In the genomic region with DNA sequence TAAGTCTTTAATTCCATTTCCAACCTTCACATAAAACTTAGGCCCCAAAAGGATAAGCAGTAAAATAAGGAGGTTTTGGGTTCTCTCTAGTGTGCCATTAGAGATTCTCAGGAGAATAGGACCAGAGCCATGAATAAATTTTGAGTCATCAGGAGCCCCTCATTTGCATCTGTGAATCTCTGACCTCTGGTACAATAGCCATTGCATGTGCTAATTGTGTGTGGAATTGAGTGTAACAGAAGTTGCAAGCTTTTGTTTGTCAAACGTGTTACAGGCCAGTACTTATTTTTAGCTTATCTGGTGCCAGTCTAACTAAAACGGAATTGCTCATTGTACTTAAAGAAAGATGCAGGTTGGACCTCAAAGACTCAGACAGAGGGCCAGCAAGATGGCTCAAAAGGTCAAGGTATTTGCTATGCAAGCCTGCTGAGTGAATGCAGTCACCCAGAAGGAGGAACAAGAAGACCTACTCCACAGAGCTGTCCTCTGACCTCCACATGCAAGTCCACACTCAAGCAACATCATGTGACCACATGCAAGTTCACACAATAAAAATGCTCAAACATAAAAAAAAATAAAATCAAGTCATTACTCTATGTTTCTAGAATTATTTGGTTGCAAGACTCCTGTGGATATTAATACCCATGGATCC, we compare ENCODE assay signal across 20 mouse cellular contexts.
DNase-seq lines count a peak whose midpoint lies in the region; ATAC-seq lines count a peak whose summit lies in the region.
"Had no signal": no experiment of that assay in that cellular context is flagged by ENCODE, and none has a peak within 500 bp of the region (broad histone marks: within the 10 kb centered on the region; RNA-seq: fewer than 3 reads in every experiment).

No protein-coding gene starts in this region.

- no peaks in the 10 kb centered on the region for H3K27me3 ChIP-seq in kidney, embryonic 15.5 days
- H3K27me3 ChIP-seq in kidney, embryonic 14.5 days (ENCODE audit: control insufficient read depth, insufficient read depth, low read length): no peaks in the 10 kb centered on the region
- H3K27me3 ChIP-seq: embryonic facial prominence, embryonic 12.5 days; forebrain, embryonic 13.5 days; heart, embryonic 15.5 days had no signal

- no peak overlapping the region for H3K4me3 ChIP-seq in kidney, embryonic 15.5 days (replicated peaks)
- no peak overlapping the region for H3K4me3 ChIP-seq in kidney, embryonic 14.5 days (ENCODE audit: low read length)
- H3K4me3 ChIP-seq: embryonic facial prominence, embryonic 12.5 days; forebrain, embryonic 13.5 days; heart, embryonic 10.5 days; heart, embryonic 15.5 days had no signal

- H3K4me2 ChIP-seq in kidney, embryonic 15.5 days: no peak overlapping the region
- H3K4me2 ChIP-seq in kidney, embryonic 14.5 days (replicated peaks; ENCODE audit: low read depth, low read length): no peak overlapping the region
- H3K4me2 ChIP-seq: embryonic facial prominence, embryonic 12.5 days; forebrain, embryonic 13.5 days; heart, embryonic 15.5 days; hindbrain, embryonic 14.5 days had no signal

- 49% methylated on average over 2 of the region's 2 CpGs for WGBS in kidney, embryonic 15.5 days
- 50% methylated on average over 2 of the region's 2 CpGs for WGBS in kidney, embryonic 14.5 days

- peaks cover 7% of the 10 kb centered on the region; the same call in 1 of the 2 replicates for H3K4me1 ChIP-seq in kidney, embryonic 15.5 days
- H3K4me1 ChIP-seq in kidney, embryonic 14.5 days (ENCODE audit: control insufficient read depth, insufficient read depth, low read length): no peaks in the 10 kb centered on the region
- H3K4me1 ChIP-seq: embryonic facial prominence, embryonic 12.5 days had no signal

- peak overlapping the region; percentile 54; the same call in 1 of the 2 replicates for H3K27ac ChIP-seq in kidney, embryonic 15.5 days
- no peak overlapping the region for H3K27ac ChIP-seq in kidney, embryonic 14.5 days (ENCODE audit: low read depth, low read length)
- H3K27ac ChIP-seq: embryonic facial prominence, embryonic 12.5 days; forebrain, embryonic 13.5 days; heart, embryonic 10.5 days; heart, embryonic 15.5 days; hindbrain, embryonic 14.5 days had no signal

- DNase-seq in embryo, embryonic 10.5 days (ENCODE audit: low spot score): peak; percentile 41
- no peak for DNase-seq in embryo, embryonic 11 days
- DNase-seq in ES-CJ7 (ENCODE audit: low read depth, low spot score): peak; percentile 40
- no peak for DNase-seq in layer of hippocampus, adult 11-12 months (ENCODE audit: low spot score)
- DNase-seq: adrenal gland, postnatal 10 days; cerebellum, adult 11-12 months; cerebellum, adult 9-10 months; cerebellum, postnatal 25 days; gastrocnemius, postnatal 10 days; heart, adult 18-20 months; heart, postnatal 14 days had no signal

- H3K9me3 ChIP-seq in kidney, embryonic 15.5 days (replicated peaks): no peaks in the 10 kb centered on the region
- H3K9me3 ChIP-seq in kidney, embryonic 14.5 days (ENCODE audit: control insufficient read depth, low read length): no peaks in the 10 kb centered on the region
- H3K9me3 ChIP-seq: embryonic facial prominence, embryonic 12.5 days; forebrain, embryonic 13.5 days; heart, embryonic 10.5 days; heart, embryonic 15.5 days had no signal

- H3K9ac ChIP-seq in kidney, embryonic 15.5 days: no peak overlapping the region
- H3K9ac ChIP-seq in kidney, embryonic 14.5 days (ENCODE audit: low read depth, low read length): no peak overlapping the region
- H3K9ac ChIP-seq: embryonic facial prominence, embryonic 12.5 days; forebrain, embryonic 13.5 days; heart, embryonic 15.5 days; hindbrain, embryonic 14.5 days had no signal

- no peak for ATAC-seq in kidney, embryonic 15.5 days (replicated peaks; ENCODE audit: low FRiP score)
- ATAC-seq in kidney, embryonic 14.5 days (ENCODE audit: low FRiP score, low TSS enrichment): no peak
- ATAC-seq in erythroid progenitor cell, adult 5-6 weeks (replicated peaks; ENCODE audit: low FRiP score, poor library complexity, severe bottlenecking): no peak
- ATAC-seq: forebrain, embryonic 13.5 days; intestine, embryonic 16.5 days had no signal

- no peaks in the 10 kb centered on the region for H3K36me3 ChIP-seq in kidney, embryonic 15.5 days
- H3K36me3 ChIP-seq in kidney, embryonic 14.5 days (ENCODE audit: control insufficient read depth, insufficient read depth, low read length): no peaks in the 10 kb centered on the region
- H3K36me3 ChIP-seq: embryonic facial prominence, embryonic 12.5 days; heart, embryonic 10.5 days; heart, embryonic 15.5 days had no signal

Comparison
In these comparisons a context has a peak if more than half of its experiments do, and no peak if none do; other contexts are left out.
1. DNase-seq: peak in embryo, embryonic 10.5 days (single experiment) and ES-CJ7 (single experiment); none in embryo, embryonic 11 days (single experiment) and layer of hippocampus, adult 11-12 months (single experiment).